Mouse (Mus musculus): ENCODE results near the gene Mdk.

Gene Mdk

DNA sequence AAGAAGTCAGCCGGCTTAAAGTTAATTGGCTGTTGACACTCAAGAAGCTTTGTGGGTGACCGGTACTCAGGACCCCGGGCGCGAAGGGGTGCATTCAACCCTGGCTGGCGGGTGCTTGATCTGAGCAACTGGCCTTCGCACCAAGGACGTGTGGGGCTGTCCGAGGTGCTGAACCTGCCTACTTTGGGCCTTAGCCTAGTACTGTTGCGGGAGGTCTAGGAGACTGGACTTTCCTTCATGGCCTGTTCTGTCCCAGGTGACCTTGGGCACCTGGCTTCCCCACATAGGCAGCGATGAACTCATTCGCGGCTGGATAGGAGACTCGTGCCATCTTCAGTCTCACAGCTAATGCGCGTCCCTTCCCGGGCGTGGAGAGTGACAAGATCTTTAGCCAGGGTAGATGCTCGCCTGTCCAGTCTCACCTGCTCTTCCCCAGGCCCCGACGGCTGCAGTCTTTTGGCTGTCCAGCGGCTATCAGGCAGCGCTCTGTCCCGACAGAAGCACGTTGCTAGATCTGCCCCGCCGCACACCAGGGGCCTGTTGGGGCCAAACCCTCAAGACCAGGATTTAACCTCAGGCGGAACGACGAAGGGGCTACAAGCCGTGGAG is 10.8 kb downstream of the Mdk start:
- Histone ChIP-seq H3K9me3 (ENCODE audit: low read length) (no peaks in the 10 kb centered on the region), H3K4me1 (replicated peaks; ENCODE audit: low read depth, low read length) (peaks cover 58% of the 10 kb centered on the region), H3K27me3 (ENCODE audit: insufficient read depth, low read length) (peaks cover 64% of the 10 kb centered on the region), H3K36me3 (ENCODE audit: insufficient read depth, low read length) (peaks cover 27% of the 10 kb centered on the region), H3K4me3 (replicated peaks; ENCODE audit: low read length) (peak overlapping the region; percentile 83)
- no peak for TF ChIP-seq CTCF (conservative IDR thresholded peaks at IDR 0.05; ENCODE audit: low read length)
- TF ChIP-seq NANOG (IDR thresholded peaks at IDR 0.05; ENCODE audit: borderline replicate concordance, low read length) = no peak
- TF ChIP-seq POU5F1 (IDR thresholded peaks at IDR 0.05; ENCODE audit: borderline replicate concordance, low read length) = no peak

DNA sequence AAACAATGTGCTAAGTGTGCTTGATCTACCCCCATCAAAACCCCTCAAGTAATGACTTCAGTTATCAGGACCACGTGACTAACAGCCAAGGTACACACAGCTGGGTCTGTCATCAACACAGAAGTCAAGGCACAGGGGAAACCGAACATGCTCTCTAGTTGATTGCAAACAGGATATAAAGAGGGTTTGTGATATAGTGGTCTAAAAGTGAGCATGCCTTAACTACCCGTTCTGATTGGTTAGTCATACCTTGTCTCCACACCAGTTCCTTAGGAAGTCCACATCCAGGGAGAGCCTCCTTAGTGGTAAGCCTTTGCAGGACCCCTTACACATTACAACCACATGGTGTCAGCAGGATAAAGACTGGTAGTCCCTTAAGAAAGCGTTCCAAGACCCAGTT is 12.0 kb downstream of the Mdk start:
- no peaks in the 10 kb centered on the region for H3K9me3 ChIP-seq (ENCODE audit: low read length)
- peaks cover 38% of the 10 kb centered on the region for H3K36me3 ChIP-seq (ENCODE audit: insufficient read depth, low read length)
- peaks cover 47% of the 10 kb centered on the region for H3K4me1 ChIP-seq (replicated peaks; ENCODE audit: low read depth, low read length)
- no peak for TF ChIP-seq POU5F1 (IDR thresholded peaks at IDR 0.05; ENCODE audit: borderline replicate concordance, low read length)
- no peak for TF ChIP-seq NANOG (IDR thresholded peaks at IDR 0.05; ENCODE audit: borderline replicate concordance, low read length)
- TF ChIP-seq CTCF (conservative IDR thresholded peaks at IDR 0.05; ENCODE audit: low read length) = no peak
- peaks cover 52% of the 10 kb centered on the region for H3K27me3 ChIP-seq (ENCODE audit: insufficient read depth, low read length)
- no peak overlapping the region for H3K4me3 ChIP-seq (replicated peaks; ENCODE audit: low read length)

DNA sequence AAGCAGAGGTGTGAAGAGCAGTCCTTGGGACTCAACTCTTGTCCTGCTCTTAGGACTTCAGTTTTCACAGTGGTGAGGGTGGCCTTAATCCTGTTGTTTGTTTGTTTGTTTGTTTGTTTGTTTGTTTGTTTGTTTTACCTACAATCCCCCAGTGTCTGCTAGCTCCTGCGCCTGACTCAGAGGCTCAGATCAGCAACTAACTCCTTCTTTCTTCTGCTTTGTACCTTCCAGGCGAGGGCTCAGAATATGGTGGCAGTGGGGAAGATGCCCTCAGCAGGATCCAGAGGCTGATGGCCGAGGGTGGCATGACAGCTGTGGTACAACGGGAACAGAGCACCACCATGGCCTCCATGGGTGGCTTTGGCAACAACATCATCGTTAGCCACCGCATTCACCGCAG is 15.0 kb downstream of the Mdk start:
- H3K27me3 ChIP-seq (ENCODE audit: insufficient read depth, low read length) = peaks cover 23% of the 10 kb centered on the region
- peaks cover 69% of the 10 kb centered on the region for H3K36me3 ChIP-seq (ENCODE audit: insufficient read depth, low read length)
- peaks cover 33% of the 10 kb centered on the region for H3K4me1 ChIP-seq (replicated peaks; ENCODE audit: low read depth, low read length)
- H3K4me3 ChIP-seq (replicated peaks; ENCODE audit: low read length) = no peak overlapping the region
- H3K9me3 ChIP-seq (ENCODE audit: low read length) = no peaks in the 10 kb centered on the region
- TF ChIP-seq NANOG (IDR thresholded peaks at IDR 0.05; ENCODE audit: borderline replicate concordance, low read length) (no peak), CTCF (conservative IDR thresholded peaks at IDR 0.05; ENCODE audit: low read length) (no peak), POU5F1 (IDR thresholded peaks at IDR 0.05; ENCODE audit: borderline replicate concordance, low read length) (no peak)

DNA sequence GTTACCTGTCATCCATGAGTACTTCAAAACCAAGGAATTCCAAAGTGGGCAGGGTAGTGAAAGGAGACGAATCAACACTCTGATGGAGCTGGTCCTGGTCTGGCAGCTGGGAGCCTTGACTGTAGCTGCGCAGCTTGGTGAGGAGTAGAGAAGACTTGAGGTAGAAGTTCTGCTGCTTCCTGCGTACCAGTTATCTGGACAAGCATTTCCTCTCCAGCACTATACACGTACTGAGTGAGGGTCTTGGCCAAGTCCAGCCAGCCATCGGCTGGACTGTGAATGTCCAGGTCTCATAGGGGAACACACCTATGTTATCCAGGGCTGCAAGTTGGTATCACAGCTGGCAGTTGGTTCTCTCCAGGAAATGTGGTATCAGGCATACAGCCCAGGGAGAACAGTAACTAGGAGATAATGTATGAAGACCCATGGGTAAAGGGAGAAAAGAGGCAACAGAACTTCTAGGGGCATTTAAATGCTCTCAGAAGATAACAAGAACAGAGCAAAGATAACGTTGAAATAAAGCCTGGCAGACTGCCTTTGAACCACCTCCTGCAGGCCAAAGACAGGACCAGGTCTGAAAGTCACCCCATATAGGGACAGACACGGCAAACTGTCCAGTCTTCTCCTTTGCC is 15.6 kb downstream of the Mdk start:
- H3K36me3 ChIP-seq (ENCODE audit: insufficient read depth, low read length) = peaks cover 75% of the 10 kb centered on the region
- H3K4me3 ChIP-seq (replicated peaks; ENCODE audit: low read length) = no peak overlapping the region
- H3K27me3 ChIP-seq (ENCODE audit: insufficient read depth, low read length) = peaks cover 16% of the 10 kb centered on the region
- TF ChIP-seq NANOG (IDR thresholded peaks at IDR 0.05; ENCODE audit: borderline replicate concordance, low read length) (no peak), CTCF (conservative IDR thresholded peaks at IDR 0.05; ENCODE audit: low read length) (no peak), POU5F1 (IDR thresholded peaks at IDR 0.05; ENCODE audit: borderline replicate concordance, low read length) (no peak)
- peaks cover 36% of the 10 kb centered on the region for H3K4me1 ChIP-seq (replicated peaks; ENCODE audit: low read depth, low read length)
- no peaks in the 10 kb centered on the region for H3K9me3 ChIP-seq (ENCODE audit: low read length)

DNA sequence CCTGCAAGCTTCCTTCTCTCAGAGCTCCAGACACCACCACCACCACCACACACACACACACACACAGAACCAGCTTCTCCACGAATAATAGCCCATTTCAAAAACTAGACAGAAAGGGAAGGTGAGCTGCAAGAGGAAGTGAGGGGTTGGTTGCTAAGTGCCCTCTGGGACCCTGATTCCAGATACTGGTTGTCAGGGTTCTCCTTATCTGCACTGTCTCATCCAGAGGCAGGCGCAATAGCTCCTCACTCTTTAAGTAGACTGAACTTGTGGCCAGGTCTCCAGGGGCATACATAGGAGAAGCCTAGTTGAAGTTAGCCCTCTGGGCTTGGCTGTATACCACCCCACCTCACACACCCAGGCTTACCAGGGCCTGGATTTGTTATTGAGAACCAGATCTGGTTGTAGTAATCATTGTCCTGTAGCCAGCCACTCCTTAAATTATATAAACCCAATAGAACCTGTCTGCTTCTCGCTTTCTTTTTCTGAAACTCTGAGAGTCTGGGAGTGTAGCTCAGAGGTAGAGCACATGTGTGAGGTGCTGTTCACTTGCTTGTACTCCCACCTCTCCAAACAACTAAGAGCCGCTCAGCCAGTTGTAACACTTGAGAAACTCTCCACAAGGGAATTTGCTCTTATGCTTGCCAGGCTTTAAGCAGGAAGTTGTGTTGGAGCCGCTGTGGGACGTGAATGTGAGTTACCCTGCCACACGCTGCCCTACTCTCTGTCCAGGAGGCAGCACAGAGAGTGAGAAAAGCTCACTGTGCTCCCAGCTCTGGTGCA is 18.6 kb downstream of the Mdk start:
- TF ChIP-seq NANOG (IDR thresholded peaks at IDR 0.05; ENCODE audit: borderline replicate concordance, low read length) (no peak), POU5F1 (IDR thresholded peaks at IDR 0.05; ENCODE audit: borderline replicate concordance, low read length) (no peak), CTCF (conservative IDR thresholded peaks at IDR 0.05; ENCODE audit: low read length) (no peak)
- no peaks in the 10 kb centered on the region for H3K27me3 ChIP-seq (ENCODE audit: insufficient read depth, low read length)
- no peaks in the 10 kb centered on the region for H3K9me3 ChIP-seq (ENCODE audit: low read length)
- peaks cover 21% of the 10 kb centered on the region for H3K4me1 ChIP-seq (replicated peaks; ENCODE audit: low read depth, low read length)
- H3K4me3 ChIP-seq (replicated peaks; ENCODE audit: low read length) = no peak overlapping the region
- H3K36me3 ChIP-seq (ENCODE audit: insufficient read depth, low read length) = peaks cover 99% of the 10 kb centered on the region

DNA sequence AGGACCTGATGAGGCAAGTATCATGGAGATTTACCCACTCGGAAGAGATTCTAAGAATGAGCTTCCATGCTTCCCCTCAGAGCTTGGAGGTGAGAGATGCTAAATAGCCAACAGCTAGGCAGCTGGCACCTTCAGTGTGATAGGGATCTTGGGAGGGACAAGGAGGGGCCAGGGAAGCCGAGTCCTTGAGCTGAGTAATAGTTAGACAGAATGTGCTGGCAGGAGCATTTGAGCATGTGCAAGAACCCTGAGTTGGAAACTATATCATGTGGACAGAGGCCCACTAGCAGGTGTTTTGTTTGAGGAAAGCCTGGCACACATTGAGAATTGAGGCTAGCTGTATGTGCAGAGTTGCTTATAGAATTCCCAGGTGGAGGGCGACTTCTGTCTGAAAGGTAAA is 19.5 kb downstream of the Mdk start:
- no peak overlapping the region for H3K4me3 ChIP-seq (replicated peaks; ENCODE audit: low read length)
- TF ChIP-seq POU5F1 (IDR thresholded peaks at IDR 0.05; ENCODE audit: borderline replicate concordance, low read length) (no peak), CTCF (conservative IDR thresholded peaks at IDR 0.05; ENCODE audit: low read length) (no peak), NANOG (IDR thresholded peaks at IDR 0.05; ENCODE audit: borderline replicate concordance, low read length) (no peak)
- H3K9me3 ChIP-seq (ENCODE audit: low read length) = no peaks in the 10 kb centered on the region
- H3K36me3 ChIP-seq (ENCODE audit: insufficient read depth, low read length) = peaks cover 96% of the 10 kb centered on the region
- H3K27me3 ChIP-seq (ENCODE audit: insufficient read depth, low read length) = no peaks in the 10 kb centered on the region
- H3K4me1 ChIP-seq (replicated peaks; ENCODE audit: low read depth, low read length) = peaks cover 21% of the 10 kb centered on the region

DNA sequence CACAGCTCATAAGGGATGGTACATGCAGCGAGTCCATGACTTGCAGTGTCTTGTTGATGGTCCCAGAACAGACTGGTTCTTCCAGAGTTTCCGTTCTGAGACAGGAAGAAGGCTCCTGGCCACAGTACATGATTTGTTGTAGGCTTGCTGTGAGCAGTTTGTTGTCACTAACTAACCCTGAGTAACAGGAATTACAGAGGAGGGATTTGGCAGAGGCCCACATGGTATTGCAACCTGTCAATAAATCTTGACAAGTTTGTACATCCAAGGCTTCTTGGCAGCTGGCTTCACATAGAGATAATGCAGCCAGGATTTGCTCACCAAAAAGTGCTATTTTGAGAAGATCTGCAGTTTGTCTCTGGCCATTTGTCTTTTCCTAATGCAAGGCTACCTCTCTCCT is 26.0 kb downstream of the Mdk start:
- Histone ChIP-seq H3K36me3 (ENCODE audit: insufficient read depth, low read length) (peaks cover 63% of the 10 kb centered on the region), H3K27me3 (ENCODE audit: insufficient read depth, low read length) (no peaks in the 10 kb centered on the region), H3K4me1 (replicated peaks; ENCODE audit: low read depth, low read length) (peaks cover 32% of the 10 kb centered on the region), H3K4me3 (replicated peaks; ENCODE audit: low read length) (no peak overlapping the region), H3K9me3 (ENCODE audit: low read length) (no peaks in the 10 kb centered on the region)
- TF ChIP-seq NANOG (IDR thresholded peaks at IDR 0.05; ENCODE audit: borderline replicate concordance, low read length) = no peak
- TF ChIP-seq POU5F1 (IDR thresholded peaks at IDR 0.05; ENCODE audit: borderline replicate concordance, low read length) = no peak
- TF ChIP-seq CTCF (conservative IDR thresholded peaks at IDR 0.05; ENCODE audit: low read length) = no peak

DNA sequence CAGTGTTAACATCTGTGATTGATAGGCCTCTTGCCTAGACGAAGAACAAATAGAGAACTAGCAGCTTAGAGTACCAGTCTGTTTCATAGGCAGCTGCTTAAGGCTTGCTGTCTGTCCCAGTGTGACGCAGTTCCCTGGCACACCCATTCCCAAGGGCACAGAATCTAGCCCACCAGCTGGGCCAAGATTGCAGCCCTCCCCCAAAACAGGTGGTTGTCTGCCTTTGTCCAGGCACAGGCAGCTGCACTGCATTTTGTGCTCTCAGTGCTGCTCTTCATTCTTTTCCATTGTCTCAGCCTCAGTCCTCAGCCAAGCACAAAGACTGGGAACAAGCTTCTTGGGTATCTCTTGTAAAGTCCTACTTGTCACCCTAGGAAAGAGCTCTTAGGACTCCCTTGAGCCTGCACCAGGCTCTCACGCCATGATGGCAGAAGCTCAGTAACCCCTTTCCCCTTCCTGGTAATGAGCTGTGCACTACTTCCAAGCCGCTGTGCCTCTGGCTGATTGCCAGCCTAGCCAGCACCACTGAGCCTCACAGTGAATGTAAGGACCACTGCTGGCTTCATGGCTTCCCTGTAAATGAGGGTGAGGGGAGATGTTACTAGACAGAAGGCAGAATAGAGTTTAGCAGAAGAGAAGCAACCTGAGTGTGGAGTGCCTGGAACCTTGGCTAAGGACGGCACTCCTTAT is 27.3 kb downstream of the Mdk start:
- Histone ChIP-seq H3K27me3 (ENCODE audit: insufficient read depth, low read length) (no peaks in the 10 kb centered on the region), H3K4me3 (replicated peaks; ENCODE audit: low read length) (no peak overlapping the region)
- TF ChIP-seq NANOG (IDR thresholded peaks at IDR 0.05; ENCODE audit: borderline replicate concordance, low read length) = no peak
- TF ChIP-seq POU5F1 (IDR thresholded peaks at IDR 0.05; ENCODE audit: borderline replicate concordance, low read length) = no peak
- TF ChIP-seq CTCF (conservative IDR thresholded peaks at IDR 0.05; ENCODE audit: low read length) = no peak

More for the DNA sequence above, 27.3 kb downstream of the Mdk start:
- no peaks in the 10 kb centered on the region for H3K9me3 ChIP-seq (ENCODE audit: low read length)
- peaks cover 63% of the 10 kb centered on the region for H3K36me3 ChIP-seq (ENCODE audit: insufficient read depth, low read length)
- peaks cover 32% of the 10 kb centered on the region for H3K4me1 ChIP-seq (replicated peaks; ENCODE audit: low read depth, low read length)

Data from E14TG2a.4 (cell line).